Mouse (Mus musculus): ENCODE results near the gene Adcy1.

- TF ChIP-seq POLR2A (IDR thresholded peaks at IDR 0.05; ENCODE audit: insufficient read depth, low read depth, low read length) (0 out of 2 replicates have a peak, but pooled peaks have one; percentile 26), CTCF (IDR thresholded peaks at IDR 0.05; ENCODE audit: insufficient read depth, low read depth, low read length) (no peak)
Measured at GRCm38 (mm10) chr11:7063001-7063584, at the start of gene Adcy1.
